Mouse (Mus musculus) midbrain, embryonic 12.5 days (tissue): Measurements from ENCODE around the gene Lpar6. TPM values are rescaled to one million over a fixed set of nuclear protein-coding genes. Genes with fewer than 3 reads are reported as not detected.

Experiments
- ATAC-seq: fragments of 200-750 bp; cut with Nextera tagmentation; 2 replicates; pipeline ENCODE4 v1.8.0; 2017; ENCODE audit warnings: low read depth, moderate TSS enrichment, moderate library complexity; ENCODE audit not compliant: low FRiP score
- H3K27ac ChIP-seq: fragments of 300-500 bp; sonication (generic); replicated peaks from 2 replicates; pipeline ENCODE4 v1.5.1; 2016; ENCODE audit warnings: mild to moderate bottlenecking
- H3K27me3 ChIP-seq: fragments of 300-500 bp; sonication (generic); 2 replicates; pipeline ENCODE4 v1.6.1; 2016; ENCODE audit warnings: mild to moderate bottlenecking
- H3K36me3 ChIP-seq: fragments of 300-500 bp; sonication (generic); 2 replicates; pipeline ENCODE4 v1.6.1; 2016
- H3K4me1 ChIP-seq: fragments of 300-500 bp; sonication (generic); 2 replicates; pipeline ENCODE4 v1.6.1; 2016
- H3K4me2 ChIP-seq: fragments of 300-500 bp; sonication (generic); replicated peaks from 2 replicates; pipeline ENCODE4 v1.6.1; 2016; ENCODE audit warnings: mild to moderate bottlenecking, moderate library complexity
- H3K4me3 ChIP-seq: fragments of 300-500 bp; sonication (generic); 2 replicates; pipeline ENCODE4 v1.5.1; 2016; ENCODE audit warnings: mild to moderate bottlenecking
- H3K9ac ChIP-seq: fragments of 300-500 bp; sonication (generic); replicated peaks from 2 replicates; pipeline ENCODE4 v1.6.1; 2016; ENCODE audit warnings: mild to moderate bottlenecking, moderate library complexity
- H3K9me3 ChIP-seq: fragments of 300-500 bp; sonication (generic); 2 replicates; pipeline ENCODE4 v1.6.1; 2016; ENCODE audit warnings: mild to moderate bottlenecking
- WGBS: fragments of 180-500 bp; shearing (Covaris S2); methylation state at CpG from one replicate; pipeline ENCODE4 v1.1.7; 2016; 5-methylcytosine and 5-hydroxymethylcytosine counted together
- microRNA counts: library from miRNA; unstranded; fragments of <30 nt; microRNA quantifications from one replicate; lab custom pipeline; 2017
- microRNA-seq: library from miRNA; unstranded; fragments of <30 nt; microRNA quantifications from one replicate; pipeline ENCODE4, GENCODE M21; 2017
- polyA plus RNA-seq: library from polyadenylated mRNA; unstranded; fragments of >200 nt; fragmentation: Nextera tagmentation; extraction: Ambion mirVana; gene quantifications from 2 replicates; pipeline ENCODE4 v1.2.1, GENCODE M21; 2016

The Lpar6 gene
- polyA plus RNA-seq, 1 experiment from 2014 or later = 13.9 TPM

DNA sequence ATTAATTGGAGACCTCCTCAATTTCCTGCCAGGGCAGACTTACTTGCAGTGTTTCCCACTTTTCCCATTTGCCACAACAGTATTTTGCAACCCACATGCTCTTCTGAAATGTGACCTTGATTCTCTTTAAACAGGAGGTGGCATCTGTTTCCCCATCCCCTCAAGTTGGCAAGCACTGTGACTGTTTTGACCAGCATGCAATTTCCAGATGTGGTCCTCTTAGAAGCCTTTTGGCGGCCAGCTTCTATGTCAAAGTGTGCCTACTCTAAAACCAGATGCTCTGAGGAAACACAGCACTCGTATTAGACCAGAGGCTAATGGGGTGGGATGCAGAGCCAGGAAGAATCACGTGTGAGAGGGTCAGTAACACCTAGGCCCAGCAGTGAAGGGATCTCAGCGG, 20.5 kb downstream of the Lpar6 start:
- ATAC-seq = no peak
- Histone ChIP-seq H3K9ac (no peak overlapping the region), H3K4me2 (no peak overlapping the region), H3K4me1 (no peaks in the 10 kb centered on the region), H3K27me3 (no peaks in the 10 kb centered on the region), H3K4me3 (no peak overlapping the region), H3K36me3 (peaks cover 11% of the 10 kb centered on the region), H3K27ac (no peak overlapping the region), H3K9me3 (no peaks in the 10 kb centered on the region)
- 80% methylated on average over 4 of the region's 4 CpGs for WGBS

DNA sequence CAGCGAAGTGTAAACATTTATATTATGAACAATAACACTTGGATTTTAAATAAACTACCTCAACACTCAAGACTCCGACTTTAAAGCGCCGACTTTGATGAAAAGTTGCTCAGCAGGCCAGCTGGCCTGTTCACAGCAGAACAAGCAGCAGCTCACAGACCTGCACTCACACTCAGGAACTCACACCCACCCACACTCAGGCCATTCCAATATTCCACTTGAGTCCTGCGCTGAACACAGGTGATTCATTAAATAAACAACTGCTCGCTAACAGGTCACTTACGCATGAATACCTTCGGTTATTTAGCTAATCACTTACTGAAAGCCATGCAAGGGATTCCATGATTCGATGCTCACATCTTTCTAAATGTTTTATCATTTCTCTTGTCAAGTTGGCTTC, 24.5 kb downstream of the Lpar6 start:
- Histone ChIP-seq H3K4me2 (no peak overlapping the region), H3K4me1 (no peaks in the 10 kb centered on the region), H3K9ac (no peak overlapping the region), H3K27me3 (no peaks in the 10 kb centered on the region), H3K27ac (no peak overlapping the region), H3K36me3 (peaks cover 26% of the 10 kb centered on the region), H3K9me3 (peaks cover 9% of the 10 kb centered on the region), H3K4me3 (no peak overlapping the region)
- ATAC-seq = no peak
- 94% methylated on average over 9 of the region's 9 CpGs for WGBS

DNA sequence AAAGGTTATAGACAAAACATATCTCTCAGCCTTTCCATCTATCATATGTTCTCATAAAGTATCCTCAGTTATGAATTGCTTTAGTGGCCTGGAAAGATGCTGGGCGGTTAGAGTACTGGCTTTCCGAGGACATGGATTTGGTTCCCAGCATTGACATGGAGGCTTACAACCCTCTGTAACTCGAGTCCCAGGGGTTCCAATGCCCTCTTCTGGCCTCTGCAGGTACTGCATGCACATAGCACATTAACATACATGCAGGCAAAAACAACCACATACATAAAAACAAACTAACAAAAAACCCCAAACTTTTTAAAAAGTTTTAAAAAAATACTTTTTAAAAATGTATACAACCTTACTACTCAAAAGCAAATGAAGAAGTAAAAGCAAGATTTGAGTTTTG, 28.5 kb downstream of the Lpar6 start:
- Histone ChIP-seq H3K4me1 (no peaks in the 10 kb centered on the region), H3K27ac (no peak overlapping the region), H3K27me3 (no peaks in the 10 kb centered on the region), H3K36me3 (peaks cover 26% of the 10 kb centered on the region), H3K9me3 (peaks cover 9% of the 10 kb centered on the region), H3K4me2 (no peak overlapping the region), H3K9ac (no peak overlapping the region), H3K4me3 (no peak overlapping the region)
- no peak for ATAC-seq
- 86% methylated on average over 3 of the region's 3 CpGs for WGBS

DNA sequence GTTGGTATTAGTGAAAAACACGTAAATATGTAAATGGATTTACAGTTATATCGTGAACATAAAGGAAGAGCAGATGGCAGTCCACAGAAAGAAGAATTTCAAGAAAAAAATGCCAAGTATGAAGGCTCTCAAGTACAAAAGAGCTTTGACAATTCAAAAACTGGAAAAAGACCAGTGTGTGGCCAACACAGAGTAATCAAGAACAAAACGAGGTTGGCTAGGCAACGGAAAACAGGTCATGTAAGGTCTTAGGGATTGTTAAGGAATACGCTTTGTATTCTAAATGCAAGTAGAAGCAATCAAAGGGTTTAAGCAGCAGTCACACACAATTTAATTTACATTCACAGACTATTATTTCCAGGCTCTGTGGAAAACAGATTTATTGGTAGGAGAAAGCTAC, 34.1 kb downstream of the Lpar6 start:
- H3K27me3 ChIP-seq = no peaks in the 10 kb centered on the region
- WGBS = 30% methylated on average over 5 of the region's 5 CpGs

DNA sequence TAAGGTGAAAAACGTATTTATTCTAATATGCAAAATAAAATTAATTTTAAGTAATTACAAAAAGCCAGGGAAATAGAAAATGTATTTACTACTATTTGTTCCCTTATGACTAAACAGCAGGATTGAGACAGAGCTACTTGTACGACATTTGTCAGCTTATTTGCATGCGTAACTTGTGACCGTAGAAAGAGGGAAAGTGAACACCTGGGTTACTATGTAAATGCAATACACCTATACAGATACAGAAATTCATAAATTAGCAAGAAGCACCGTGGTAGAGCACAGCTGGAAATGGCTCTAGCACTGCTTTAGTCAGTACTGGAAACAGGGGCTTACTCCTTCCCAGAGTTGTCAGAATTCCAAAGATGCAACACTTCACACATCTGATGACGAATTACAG, 41.4 kb downstream of the Lpar6 start:
- WGBS = 89% methylated on average over 6 of the region's 6 CpGs
- Histone ChIP-seq H3K36me3 (peaks cover 21% of the 10 kb centered on the region; the same call in 1 of the 2 replicates), H3K4me2 (no peak overlapping the region), H3K4me3 (no peak overlapping the region), H3K9ac (no peak overlapping the region), H3K27me3 (no peaks in the 10 kb centered on the region), H3K4me1 (peaks cover 2% of the 10 kb centered on the region; the same call in 1 of the 2 replicates), H3K9me3 (no peaks in the 10 kb centered on the region), H3K27ac (no peak overlapping the region)
- ATAC-seq = no peak

More for the DNA sequence above, 34.1 kb downstream of the Lpar6 start:
- no peak overlapping the region for H3K4me2 ChIP-seq
- H3K36me3 ChIP-seq = peaks cover 7% of the 10 kb centered on the region; the same call in 1 of the 2 replicates
- ATAC-seq = no peak
- H3K9ac ChIP-seq = no peak overlapping the region
- no peak overlapping the region for H3K4me3 ChIP-seq
- no peak overlapping the region for H3K27ac ChIP-seq
- H3K9me3 ChIP-seq = no peaks in the 10 kb centered on the region
- H3K4me1 ChIP-seq = peaks cover 11% of the 10 kb centered on the region

DNA sequence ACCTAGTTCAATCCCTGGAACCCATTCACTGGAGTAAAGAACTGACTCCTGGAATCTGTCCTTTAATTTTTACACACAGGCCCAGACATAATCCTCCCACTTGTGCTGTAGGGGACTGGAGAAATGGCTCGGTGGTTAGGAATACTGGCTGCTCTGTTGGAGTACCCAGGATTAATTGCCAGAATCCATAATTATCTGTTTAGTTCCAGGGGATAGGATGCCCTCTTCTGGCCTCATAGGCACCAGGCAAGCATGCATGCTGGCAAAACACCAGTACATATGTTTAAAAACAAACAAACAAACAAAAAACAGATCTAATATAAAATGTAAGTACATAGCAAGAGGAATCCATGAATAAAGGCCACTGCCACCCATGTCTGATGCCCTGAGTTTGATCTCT, 43.3 kb downstream of the Lpar6 start:
- no peak for ATAC-seq

DNA sequence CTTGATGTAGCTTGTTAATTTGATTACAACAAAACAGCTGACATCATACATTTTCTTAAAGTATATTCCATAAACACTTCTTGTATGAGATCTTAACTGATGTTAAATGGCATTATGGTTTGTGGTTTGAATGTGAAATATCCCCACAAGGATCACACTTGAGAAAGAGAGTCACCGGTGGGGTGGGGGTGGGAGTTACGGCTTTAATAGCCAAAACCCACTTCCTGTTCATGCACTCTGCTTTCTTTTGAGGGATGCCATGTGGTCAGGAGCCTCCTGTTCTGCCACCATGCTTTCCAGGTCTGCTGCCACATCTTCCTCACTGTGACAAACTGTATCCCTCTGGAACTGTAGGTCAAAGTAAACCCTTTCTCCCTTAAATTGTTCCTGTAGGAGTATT, 52.2 kb downstream of the Lpar6 start:
- Histone ChIP-seq H3K4me1 (no peaks in the 10 kb centered on the region), H3K27me3 (no peaks in the 10 kb centered on the region), H3K4me2 (no peak overlapping the region), H3K4me3 (no peak overlapping the region), H3K9me3 (no peaks in the 10 kb centered on the region), H3K9ac (no peak overlapping the region), H3K36me3 (peaks cover 3% of the 10 kb centered on the region), H3K27ac (no peak overlapping the region)
- WGBS = 93% methylated on average over 2 of the region's 2 CpGs
- no peak for ATAC-seq

More for the DNA sequence above, 43.3 kb downstream of the Lpar6 start:
- H3K27ac ChIP-seq = no peak overlapping the region
- no peak overlapping the region for H3K9ac ChIP-seq
- peaks cover 22% of the 10 kb centered on the region for H3K36me3 ChIP-seq
- no peaks in the 10 kb centered on the region for H3K27me3 ChIP-seq
- no peak overlapping the region for H3K4me2 ChIP-seq
- no peaks in the 10 kb centered on the region for H3K9me3 ChIP-seq
- H3K4me1 ChIP-seq = peaks cover 2% of the 10 kb centered on the region; the same call in 1 of the 2 replicates
- H3K4me3 ChIP-seq = no peak overlapping the region
- WGBS = 9% methylated on average over 1 of the region's 1 CpGs

DNA sequence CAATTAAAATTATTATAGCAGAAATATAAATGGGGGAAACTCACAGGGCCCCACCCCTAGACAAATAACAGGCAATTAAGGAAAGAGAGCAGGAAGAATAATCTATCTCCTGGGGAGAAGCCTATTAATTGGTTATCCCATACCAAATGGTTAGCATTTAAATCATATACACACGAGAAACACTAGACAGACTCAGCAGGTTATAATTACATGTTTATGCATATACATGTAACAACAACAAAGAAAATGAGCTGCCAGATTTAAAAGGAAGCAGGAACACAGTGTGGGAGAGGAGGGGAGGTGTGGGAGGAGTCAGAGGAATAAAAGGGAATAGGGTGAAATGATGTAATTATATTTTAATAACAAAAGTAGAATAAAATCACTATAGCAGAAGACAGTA, 54.7 kb downstream of the Lpar6 start:
- no peak for ATAC-seq

More for the DNA sequence above, 54.7 kb downstream of the Lpar6 start:
- Histone ChIP-seq H3K9me3 (no peaks in the 10 kb centered on the region), H3K4me3 (no peak overlapping the region), H3K27me3 (no peaks in the 10 kb centered on the region), H3K36me3 (peaks cover 6% of the 10 kb centered on the region), H3K4me1 (no peaks in the 10 kb centered on the region), H3K9ac (no peak overlapping the region), H3K27ac (no peak overlapping the region), H3K4me2 (no peak overlapping the region)
- 78% methylated on average over 1 of the region's 1 CpGs for WGBS

MicroRNAs encoded within 50 kb of the gene (microRNA counts, 519-probe panel; counts per million panel counts)
- not detected for microRNA mmu-miR-687 (lab: Ali Mortazavi, UCI)

Small RNAs within 50 kb of the gene (microRNA-seq; reads per million reads assigned to microRNA genes)
- not detected for gene Mir687

Other genes starting within 250 kb of the Lpar6 start
- not detected in 2 replicates for gene Cysltr2, start 188.8 kb upstream of the Lpar6 start, polyA plus RNA-seq
- 129 and 140 TPM in 2 replicates for gene Rcbtb2, start 114.9 kb upstream of the Lpar6 start, polyA plus RNA-seq
- gene Rb1, start 87.9 kb downstream of the Lpar6 start, polyA plus RNA-seq = 34.0 and 34.6 TPM in 2 replicates
- gene Itm2b, start 147.4 kb downstream of the Lpar6 start, polyA plus RNA-seq = 326 and 367 TPM in 2 replicates